Mouse (Mus musculus): ENCODE measurements at regions not wholly inside any gene's neighbourhood (a gene's known extent, or its start where the extent isn't known, plus 50 kb on each side); places are given as distances from the start of the nearest gene placed in this dataset.

DNA sequence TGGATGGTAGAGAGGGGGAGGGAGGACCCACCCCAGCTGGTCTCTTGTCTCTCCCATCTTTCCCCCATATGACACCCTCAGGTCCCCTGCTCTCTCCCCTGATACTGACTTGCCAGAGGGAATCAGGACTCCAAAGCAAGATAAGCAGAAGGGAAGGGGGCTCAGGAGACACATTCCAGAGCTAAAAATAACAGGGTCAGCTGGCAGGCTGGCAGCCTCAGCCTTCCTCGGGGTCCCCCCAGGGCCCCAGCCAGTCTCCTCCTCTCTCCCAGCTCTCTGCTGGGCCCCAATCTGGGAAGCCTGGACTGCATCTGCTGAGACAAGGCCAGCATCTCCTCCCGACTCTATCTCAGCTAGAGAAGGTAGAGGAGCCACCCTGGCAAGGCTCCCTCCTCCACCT lies 66.4 kb downstream of the Irf2bpl start:
- peak overlapping the region; percentile 31; the same call in 1 of the 2 replicates for H3K27ac ChIP-seq
- no peak overlapping the region for H3K4me2 ChIP-seq (ENCODE audit: low read length)
- no peak overlapping the region for H3K9ac ChIP-seq (ENCODE audit: low read depth, low read length)
- TF ChIP-seq CTCF (IDR thresholded peaks at IDR 0.05; ENCODE audit: low read depth), result no peak
- H3K27me3 ChIP-seq (ENCODE audit: insufficient read depth, low read length), result no peaks in the 10 kb centered on the region
- H3K4me3 ChIP-seq (replicated peaks; ENCODE audit: low read depth, low read length), result no peak overlapping the region
- no peak for DNase-seq (ENCODE audit: low spot score)
- no peaks in the 10 kb centered on the region for H3K36me3 ChIP-seq (ENCODE audit: insufficient read depth, low read length)
- no peaks in the 10 kb centered on the region for H3K9me3 ChIP-seq (replicated peaks; ENCODE audit: low read length)
- ATAC-seq (replicated peaks; ENCODE audit: low FRiP score, low read depth), result no peak
- H3K4me1 ChIP-seq (replicated peaks; ENCODE audit: insufficient read depth, low read length), result peaks cover 27% of the 10 kb centered on the region
- WGBS, result 15% methylated on average over 2 of the region's 2 CpGs

DNA sequence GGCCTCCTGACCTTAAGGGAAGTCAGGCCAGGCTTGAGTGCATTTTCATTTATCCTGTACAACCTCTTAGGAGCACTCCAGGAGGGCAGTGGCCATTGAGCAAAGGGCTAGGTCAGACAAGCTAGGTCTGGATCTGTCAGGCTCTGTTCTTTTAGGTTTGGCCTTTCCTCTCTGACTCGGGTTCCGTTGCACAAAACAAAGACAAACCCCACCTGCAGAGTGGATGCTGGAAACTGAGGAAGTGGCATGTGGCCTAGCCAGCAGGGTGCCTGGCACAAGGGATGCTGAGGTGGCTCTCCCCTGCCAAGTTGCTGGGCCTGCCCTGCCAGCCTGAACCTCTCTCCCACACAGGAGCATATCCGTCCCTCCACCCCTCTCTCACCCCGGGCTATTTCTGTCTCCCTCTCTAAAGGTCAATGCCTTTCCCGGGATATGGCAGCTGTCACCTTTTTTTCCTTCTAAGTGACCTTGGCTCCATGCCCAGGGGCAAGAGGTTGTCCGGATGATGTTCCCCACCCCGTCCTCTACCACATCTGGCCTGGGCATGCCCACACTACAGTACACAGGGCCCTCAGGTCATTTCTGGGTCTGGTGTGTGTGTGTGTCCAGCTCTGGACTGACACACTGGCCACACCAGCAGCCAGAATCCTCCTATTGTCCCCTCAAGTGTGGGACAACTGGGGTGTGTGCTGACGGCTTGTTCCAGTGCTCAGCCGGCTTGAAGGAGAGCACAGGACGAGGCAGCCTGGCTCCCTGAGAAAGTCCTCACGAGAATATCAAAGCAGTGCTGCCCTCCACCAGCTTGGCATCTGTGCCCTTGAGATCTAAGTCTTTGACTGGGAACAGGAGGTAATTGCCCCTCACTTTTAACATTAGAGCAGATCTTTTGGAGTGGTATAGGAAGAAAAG lies 67.6 kb downstream of the Irf2bpl start:
- H3K27ac ChIP-seq, result peak overlapping the region; percentile 73
- 23% methylated on average over 11 of the region's 11 CpGs for WGBS
- no peak overlapping the region for H3K4me3 ChIP-seq (replicated peaks; ENCODE audit: low read depth, low read length)
- H3K36me3 ChIP-seq (ENCODE audit: insufficient read depth, low read length), result no peaks in the 10 kb centered on the region
- H3K4me1 ChIP-seq (replicated peaks; ENCODE audit: insufficient read depth, low read length), result peaks cover 27% of the 10 kb centered on the region
- no peak for TF ChIP-seq CTCF (IDR thresholded peaks at IDR 0.05; ENCODE audit: low read depth)
- ATAC-seq (replicated peaks; ENCODE audit: low FRiP score, low read depth), result peak; percentile 56
- H3K9ac ChIP-seq (ENCODE audit: low read depth, low read length), result 0 out of 2 replicates have a peak overlapping the region, but pooled peaks have one; percentile 23
- peak; percentile 53 for DNase-seq (ENCODE audit: low spot score)
- no peaks in the 10 kb centered on the region for H3K9me3 ChIP-seq (replicated peaks; ENCODE audit: low read length)
- no peaks in the 10 kb centered on the region for H3K27me3 ChIP-seq (ENCODE audit: insufficient read depth, low read length)
- H3K4me2 ChIP-seq (ENCODE audit: low read length), result no peak overlapping the region

GRCm38 (mm10) chr12:86816171-86816701 lies 68.4 kb downstream of the Irf2bpl start:
- TF ChIP-seq CTCF (IDR thresholded peaks at IDR 0.05; ENCODE audit: low read depth), result no peak
- Histone ChIP-seq H3K27ac (peak overlapping the region; percentile 73), H3K4me2 (ENCODE audit: low read length) (no peak overlapping the region), H3K36me3 (ENCODE audit: insufficient read depth, low read length) (no peaks in the 10 kb centered on the region), H3K9me3 (replicated peaks; ENCODE audit: low read length) (no peaks in the 10 kb centered on the region), H3K4me1 (replicated peaks; ENCODE audit: insufficient read depth, low read length) (peaks cover 27% of the 10 kb centered on the region), H3K9ac (ENCODE audit: low read depth, low read length) (0 out of 2 replicates have a peak overlapping the region, but pooled peaks have one; percentile 23), H3K4me3 (replicated peaks; ENCODE audit: low read depth, low read length) (no peak overlapping the region), H3K27me3 (ENCODE audit: insufficient read depth, low read length) (no peaks in the 10 kb centered on the region)
- DNase-seq (ENCODE audit: low spot score) (no peak), ATAC-seq (replicated peaks; ENCODE audit: low FRiP score, low read depth) (0 out of 2 replicates have a peak, but pooled peaks have one; percentile 19)
- WGBS, result 15% methylated on average over 6 of the region's 6 CpGs

- no peak overlapping the region for H3K4me2 ChIP-seq (ENCODE audit: low read length)
- peaks cover 32% of the 10 kb centered on the region for H3K4me1 ChIP-seq (replicated peaks; ENCODE audit: insufficient read depth, low read length)
- no peak for TF ChIP-seq CTCF (IDR thresholded peaks at IDR 0.05; ENCODE audit: low read depth)
- DNase-seq (ENCODE audit: low spot score), result no peak
- H3K27me3 ChIP-seq (ENCODE audit: insufficient read depth, low read length), result no peaks in the 10 kb centered on the region
- no peak overlapping the region for H3K9ac ChIP-seq (ENCODE audit: low read depth, low read length)
- no peaks in the 10 kb centered on the region for H3K36me3 ChIP-seq (ENCODE audit: insufficient read depth, low read length)
- H3K4me3 ChIP-seq (replicated peaks; ENCODE audit: low read depth, low read length), result no peak overlapping the region
- no peaks in the 10 kb centered on the region for H3K9me3 ChIP-seq (replicated peaks; ENCODE audit: low read length)
- ATAC-seq (replicated peaks; ENCODE audit: low FRiP score, low read depth), result no peak
- H3K27ac ChIP-seq, result no peak overlapping the region
- WGBS, result 90% methylated on average over 7 of the region's 7 CpGs
Measured at GRCm38 (mm10) chr12:86814740-86815139, 69.9 kb downstream of the Irf2bpl start.

Data from kidney, postnatal 0 days (tissue).